Mouse (Mus musculus) liver, adult 2 months (tissue): ENCODE data around the gene Egln2.

Experiments used
- CTCF ChIP-seq: fragments of 200-500 bp; IDR thresholded peaks from 2 replicates; pipeline ENCODE4 v1.5.1; 2011; ENCODE audit warnings: low read depth, low read length, control low read depth
- POLR2A ChIP-seq: fragments of 200-500 bp; IDR thresholded peaks from 2 replicates; pipeline ENCODE4 v1.6.1; 2011; ENCODE audit warnings: low read length, control low read depth; ENCODE audit not compliant: insufficient read depth; ENCODE audit errors: extremely low read depth

GRCm38 (mm10) chr7:27158171-27158570 is 8.4 kb downstream of the Egln2 start:
- TF ChIP-seq CTCF (no peak), POLR2A (no peak)
